Mouse (Mus musculus): ENCODE measurements around the gene Gm45062. TPM values are rescaled to one million over a fixed set of nuclear protein-coding genes. Genes with fewer than 3 reads are reported as not detected.
A peak's percentile ranks its signal among the peaks of the same experiment; 100 is the strongest.

The Gm45062 gene
- polyA plus RNA-seq, 1 experiment from 2014 or later = 12.1 TPM

DNA sequence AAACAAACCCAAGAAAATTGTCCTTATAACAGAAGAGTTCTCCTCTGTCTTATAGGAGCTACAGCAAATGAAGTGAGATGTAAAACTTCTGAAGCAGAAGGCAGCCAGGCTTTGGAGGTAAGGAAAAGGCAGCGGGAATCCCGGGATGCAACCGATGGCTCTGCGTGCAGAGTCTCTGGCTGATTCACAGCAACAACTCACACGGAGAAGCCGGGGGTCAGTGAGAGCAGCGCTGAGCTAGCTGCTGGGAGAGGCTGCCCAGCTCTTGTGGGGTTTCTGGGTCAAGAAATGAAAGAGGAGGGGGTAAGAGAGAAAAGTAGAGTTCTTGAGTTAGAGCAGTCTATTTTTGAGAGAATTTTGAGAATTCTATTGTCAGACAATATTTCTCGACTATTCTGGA lies 114.6 kb downstream of the Gm45062 start:
- WGBS = 27% methylated on average over 8 of the region's 8 CpGs
- H3K27me3 ChIP-seq (ENCODE audit: control insufficient read depth, insufficient read depth, low read depth, low read length) = no peaks in the 10 kb centered on the region
- no peak overlapping the region for H3K27ac ChIP-seq (ENCODE audit: low read length)
- no peaks in the 10 kb centered on the region for H3K36me3 ChIP-seq (ENCODE audit: control insufficient read depth, insufficient read depth, low read length)
- ATAC-seq (ENCODE audit: low read depth) = no peak
- H3K9ac ChIP-seq (ENCODE audit: low read length) = no peak overlapping the region
- peaks cover 3% of the 10 kb centered on the region; the same call in 1 of the 2 replicates for H3K4me1 ChIP-seq (replicated peaks; ENCODE audit: control insufficient read depth, insufficient read depth, low read length)
- H3K4me3 ChIP-seq (ENCODE audit: low read length) = no peak overlapping the region
- no peak overlapping the region for H3K4me2 ChIP-seq (ENCODE audit: low read depth, low read length)
- H3K9me3 ChIP-seq (ENCODE audit: control insufficient read depth, low read length) = no peaks in the 10 kb centered on the region

DNA sequence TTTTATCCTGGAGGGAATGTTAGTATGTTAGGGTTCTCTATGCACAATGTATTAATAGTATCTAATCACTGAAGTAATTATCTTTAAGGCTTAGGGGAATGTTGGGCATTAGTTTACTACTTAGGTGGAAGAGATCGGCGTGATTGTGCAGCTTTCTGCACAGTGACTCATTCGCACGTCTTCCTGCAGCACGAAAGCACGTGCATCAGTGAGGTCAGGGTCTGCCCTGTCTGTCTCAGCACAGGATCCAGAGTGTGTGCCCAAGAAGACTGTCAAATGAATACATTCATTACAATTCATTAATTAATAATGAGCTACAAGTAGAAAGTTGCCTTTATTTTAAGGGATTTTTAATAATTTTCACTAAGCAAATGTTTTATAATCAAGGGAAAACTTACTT lies 115.0 kb downstream of the Gm45062 start:
- no peaks in the 10 kb centered on the region for H3K36me3 ChIP-seq (ENCODE audit: control insufficient read depth, insufficient read depth, low read length)
- H3K27me3 ChIP-seq (ENCODE audit: control insufficient read depth, insufficient read depth, low read depth, low read length) = no peaks in the 10 kb centered on the region
- no peak overlapping the region for H3K4me2 ChIP-seq (ENCODE audit: low read depth, low read length)
- no peak overlapping the region for H3K4me3 ChIP-seq (ENCODE audit: low read length)
- H3K4me1 ChIP-seq (replicated peaks; ENCODE audit: control insufficient read depth, insufficient read depth, low read length) = peaks cover 3% of the 10 kb centered on the region; the same call in 1 of the 2 replicates
- no peak overlapping the region for H3K27ac ChIP-seq (ENCODE audit: low read length)
- H3K9me3 ChIP-seq (ENCODE audit: control insufficient read depth, low read length) = no peaks in the 10 kb centered on the region
- H3K9ac ChIP-seq (ENCODE audit: low read length) = no peak overlapping the region
- WGBS = 71% methylated on average over 6 of the region's 6 CpGs
- ATAC-seq (ENCODE audit: low read depth) = no peak

DNA sequence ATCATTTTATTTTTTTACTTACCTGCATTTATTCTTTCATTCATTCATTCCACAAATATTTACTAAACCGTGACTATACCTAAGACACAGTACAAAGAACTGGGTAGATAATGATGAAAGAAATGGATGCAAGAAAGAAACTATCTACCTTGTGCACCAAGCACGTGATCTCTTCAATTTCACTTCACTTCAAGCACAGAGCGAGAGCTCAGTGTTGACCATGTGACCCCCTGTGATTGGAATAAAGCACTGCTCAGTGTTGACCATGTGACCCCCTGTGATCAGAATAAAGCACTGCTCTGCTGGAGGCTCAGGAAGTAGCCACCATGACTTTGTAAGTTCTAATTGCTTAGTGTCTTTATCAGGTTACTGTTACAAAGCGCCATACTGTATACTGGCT lies 115.5 kb downstream of the Gm45062 start:
- H3K36me3 ChIP-seq (ENCODE audit: control insufficient read depth, insufficient read depth, low read length) = no peaks in the 10 kb centered on the region
- H3K9me3 ChIP-seq (ENCODE audit: control insufficient read depth, low read length) = no peaks in the 10 kb centered on the region
- WGBS = 81% methylated on average over 4 of the region's 4 CpGs
- ATAC-seq (ENCODE audit: low read depth) = no peak
- H3K4me2 ChIP-seq (ENCODE audit: low read depth, low read length) = no peak overlapping the region
- no peaks in the 10 kb centered on the region for H3K27me3 ChIP-seq (ENCODE audit: control insufficient read depth, insufficient read depth, low read depth, low read length)
- peaks cover 3% of the 10 kb centered on the region; the same call in 1 of the 2 replicates for H3K4me1 ChIP-seq (replicated peaks; ENCODE audit: control insufficient read depth, insufficient read depth, low read length)
- no peak overlapping the region for H3K27ac ChIP-seq (ENCODE audit: low read length)
- no peak overlapping the region for H3K4me3 ChIP-seq (ENCODE audit: low read length)
- H3K9ac ChIP-seq (ENCODE audit: low read length) = no peak overlapping the region

DNA sequence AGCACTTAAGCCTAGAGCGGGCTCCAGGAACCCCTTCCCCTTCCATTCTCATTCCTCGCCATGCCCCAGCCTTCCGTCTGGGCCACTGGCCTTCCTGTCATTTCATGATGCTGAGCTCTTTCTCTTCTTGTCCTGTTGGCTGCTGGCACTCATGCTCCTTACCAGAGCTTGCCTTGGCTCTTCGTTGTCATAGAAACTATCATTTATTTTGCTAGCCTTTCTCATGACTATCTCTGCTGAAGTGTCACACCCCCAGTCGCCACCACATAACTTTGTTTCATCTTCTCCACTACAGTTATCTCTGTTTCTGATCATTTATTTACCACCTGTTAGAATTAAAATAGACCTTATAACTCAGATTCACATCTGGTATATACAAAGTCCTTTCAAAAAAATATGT lies 117.1 kb downstream of the Gm45062 start:
- H3K4me3 ChIP-seq (ENCODE audit: low read length) = no peak overlapping the region
- H3K9ac ChIP-seq (ENCODE audit: low read length) = no peak overlapping the region
- H3K27me3 ChIP-seq (ENCODE audit: control insufficient read depth, insufficient read depth, low read depth, low read length) = no peaks in the 10 kb centered on the region
- H3K27ac ChIP-seq (ENCODE audit: low read length) = no peak overlapping the region
- no peaks in the 10 kb centered on the region for H3K36me3 ChIP-seq (ENCODE audit: control insufficient read depth, insufficient read depth, low read length)
- H3K9me3 ChIP-seq (ENCODE audit: control insufficient read depth, low read length) = no peaks in the 10 kb centered on the region
- H3K4me1 ChIP-seq (replicated peaks; ENCODE audit: control insufficient read depth, insufficient read depth, low read length) = no peaks in the 10 kb centered on the region
- 91% methylated on average over 5 of the region's 5 CpGs for WGBS
- H3K4me2 ChIP-seq (ENCODE audit: low read depth, low read length) = no peak overlapping the region
- ATAC-seq (ENCODE audit: low read depth) = no peak

DNA sequence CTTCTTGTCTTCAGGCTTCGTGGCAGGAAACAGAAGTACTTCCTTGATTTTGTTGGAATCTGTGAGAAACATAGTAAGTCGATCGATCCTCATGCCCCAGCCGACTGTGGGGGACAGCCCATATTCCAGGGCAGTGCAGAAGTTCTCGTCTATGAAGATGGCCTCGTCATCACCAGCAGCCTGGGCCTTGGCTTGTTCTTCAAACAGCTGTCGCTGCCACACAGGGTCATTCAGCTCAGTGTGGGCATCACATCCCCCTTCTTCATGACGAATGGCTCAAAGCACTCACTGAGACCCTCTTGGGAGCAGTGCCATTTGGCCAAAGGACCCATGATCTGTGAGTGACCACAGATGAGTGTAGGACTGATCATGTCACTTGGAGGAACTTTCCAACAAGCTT lies 118.4 kb downstream of the Gm45062 start:
- no peaks in the 10 kb centered on the region for H3K36me3 ChIP-seq (ENCODE audit: control insufficient read depth, insufficient read depth, low read length)
- WGBS = 80% methylated on average over 8 of the region's 8 CpGs
- no peaks in the 10 kb centered on the region for H3K9me3 ChIP-seq (ENCODE audit: control insufficient read depth, low read length)
- H3K27ac ChIP-seq (ENCODE audit: low read length) = no peak overlapping the region
- no peaks in the 10 kb centered on the region for H3K27me3 ChIP-seq (ENCODE audit: control insufficient read depth, insufficient read depth, low read depth, low read length)
- H3K4me2 ChIP-seq (ENCODE audit: low read depth, low read length) = no peak overlapping the region
- H3K4me3 ChIP-seq (ENCODE audit: low read length) = no peak overlapping the region
- no peak overlapping the region for H3K9ac ChIP-seq (ENCODE audit: low read length)
- H3K4me1 ChIP-seq (replicated peaks; ENCODE audit: control insufficient read depth, insufficient read depth, low read length) = no peaks in the 10 kb centered on the region
- no peak for ATAC-seq (ENCODE audit: low read depth)

DNA sequence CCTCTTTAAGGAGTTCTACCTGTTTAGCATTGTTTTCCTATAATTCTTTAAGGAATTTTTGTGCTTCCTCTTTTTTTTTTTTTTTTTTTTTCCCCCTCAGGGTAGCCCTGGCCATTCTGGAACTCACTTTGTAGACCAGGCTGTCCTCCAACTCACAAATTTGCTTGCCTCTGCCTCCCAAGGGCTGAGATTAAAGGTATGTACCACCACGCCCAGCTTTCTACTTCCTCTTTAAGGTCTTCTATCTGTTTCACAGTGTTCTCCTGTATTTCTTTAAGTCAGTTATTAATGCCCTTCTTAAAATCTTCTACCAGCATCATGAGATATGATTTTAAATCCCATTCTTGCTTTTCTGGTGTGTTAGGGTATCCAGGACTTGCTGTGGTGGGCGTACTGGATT lies 130.1 kb downstream of the Gm45062 start:
- Histone ChIP-seq H3K4me1 (replicated peaks; ENCODE audit: control insufficient read depth, insufficient read depth, low read length) (no peaks in the 10 kb centered on the region; the same call in 1 of the 2 replicates), H3K4me2 (ENCODE audit: low read depth, low read length) (no peak overlapping the region), H3K27ac (ENCODE audit: low read length) (no peak overlapping the region), H3K27me3 (ENCODE audit: control insufficient read depth, insufficient read depth, low read depth, low read length) (no peaks in the 10 kb centered on the region), H3K9me3 (ENCODE audit: control insufficient read depth, low read length) (no peaks in the 10 kb centered on the region), H3K4me3 (ENCODE audit: low read length) (no peak overlapping the region), H3K9ac (ENCODE audit: low read length) (no peak overlapping the region), H3K36me3 (ENCODE audit: control insufficient read depth, insufficient read depth, low read length) (no peaks in the 10 kb centered on the region)
- no peak for ATAC-seq (ENCODE audit: low read depth)
- WGBS = 93% methylated on average over 2 of the region's 2 CpGs

DNA sequence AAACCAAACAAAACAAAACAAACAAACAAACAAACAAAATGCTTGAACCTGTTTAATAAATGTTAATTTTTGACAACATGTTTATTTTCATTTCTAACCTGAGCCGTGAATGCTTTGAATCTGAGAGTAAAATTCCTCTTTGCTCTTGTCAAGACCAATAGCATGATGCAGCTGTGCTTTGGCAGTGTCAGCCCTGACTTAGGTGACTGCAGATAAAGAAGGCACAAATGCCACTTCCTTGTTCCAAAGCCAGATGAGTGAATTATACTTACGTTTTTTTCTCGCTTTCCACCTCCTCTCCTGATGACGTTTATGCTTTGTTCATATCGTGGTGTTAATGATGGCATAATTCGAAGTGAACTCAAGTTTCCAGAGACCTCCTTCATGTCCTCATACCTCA lies 131.0 kb downstream of the Gm45062 start:
- H3K27ac ChIP-seq (ENCODE audit: low read length) = no peak overlapping the region
- H3K27me3 ChIP-seq (ENCODE audit: control insufficient read depth, insufficient read depth, low read depth, low read length) = no peaks in the 10 kb centered on the region
- no peaks in the 10 kb centered on the region; the same call in 1 of the 2 replicates for H3K4me1 ChIP-seq (replicated peaks; ENCODE audit: control insufficient read depth, insufficient read depth, low read length)
- no peak overlapping the region for H3K4me3 ChIP-seq (ENCODE audit: low read length)
- ATAC-seq (ENCODE audit: low read depth) = no peak
- H3K36me3 ChIP-seq (ENCODE audit: control insufficient read depth, insufficient read depth, low read length) = no peaks in the 10 kb centered on the region
- WGBS = 75% methylated on average over 6 of the region's 6 CpGs
- no peak overlapping the region for H3K9ac ChIP-seq (ENCODE audit: low read length)
- no peak overlapping the region for H3K4me2 ChIP-seq (ENCODE audit: low read depth, low read length)
- no peaks in the 10 kb centered on the region for H3K9me3 ChIP-seq (ENCODE audit: control insufficient read depth, low read length)

DNA sequence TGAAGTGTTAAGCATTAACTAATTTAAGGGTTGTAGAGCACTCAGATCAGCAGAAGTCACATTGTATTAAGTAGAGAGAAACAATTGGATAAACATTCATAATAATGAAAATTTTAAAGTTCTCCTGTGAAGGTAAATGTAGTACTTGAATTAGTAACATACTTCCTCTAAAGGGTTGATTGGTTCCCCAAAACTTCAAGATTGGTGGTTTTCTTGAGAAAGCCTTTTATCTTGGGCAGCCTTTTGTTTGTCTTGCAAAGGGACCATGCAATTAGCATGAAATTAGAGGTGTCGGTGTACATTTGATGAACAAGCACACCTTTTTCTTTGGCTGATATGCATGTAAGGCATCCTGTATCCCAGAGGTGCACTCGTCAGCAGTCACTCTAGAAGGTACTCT lies 131.7 kb downstream of the Gm45062 start:
- no peak overlapping the region for H3K4me2 ChIP-seq (ENCODE audit: low read depth, low read length)
- H3K27me3 ChIP-seq (ENCODE audit: control insufficient read depth, insufficient read depth, low read depth, low read length) = no peaks in the 10 kb centered on the region
- H3K27ac ChIP-seq (ENCODE audit: low read length) = no peak overlapping the region
- H3K9me3 ChIP-seq (ENCODE audit: control insufficient read depth, low read length) = no peaks in the 10 kb centered on the region
- H3K4me3 ChIP-seq (ENCODE audit: low read length) = no peak overlapping the region
- no peaks in the 10 kb centered on the region; the same call in 1 of the 2 replicates for H3K4me1 ChIP-seq (replicated peaks; ENCODE audit: control insufficient read depth, insufficient read depth, low read length)
- 89% methylated on average over 2 of the region's 2 CpGs for WGBS
- no peak overlapping the region for H3K9ac ChIP-seq (ENCODE audit: low read length)
- no peaks in the 10 kb centered on the region for H3K36me3 ChIP-seq (ENCODE audit: control insufficient read depth, insufficient read depth, low read length)
- ATAC-seq (ENCODE audit: low read depth) = no peak

DNA sequence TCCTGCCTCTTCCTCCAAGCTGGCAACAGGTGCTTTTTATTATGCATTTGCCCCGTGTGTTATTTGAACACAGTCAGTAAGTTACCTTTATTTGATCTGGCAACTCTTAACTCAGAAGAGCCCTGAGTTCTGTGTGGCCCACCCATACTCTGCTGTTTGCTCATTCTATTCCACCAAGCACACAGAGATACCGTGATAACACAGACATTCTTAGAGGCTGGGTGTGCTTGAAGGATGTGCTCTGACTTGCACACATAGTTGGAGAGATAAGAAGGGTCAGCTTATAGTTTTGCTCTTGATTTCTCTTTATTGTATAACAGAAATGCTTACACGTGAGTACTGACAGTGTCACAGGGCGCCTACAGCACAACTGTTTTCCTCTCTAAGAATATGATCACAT lies 133.8 kb downstream of the Gm45062 start:
- no peak overlapping the region for H3K4me3 ChIP-seq (ENCODE audit: low read length)
- H3K9me3 ChIP-seq (ENCODE audit: control insufficient read depth, low read length) = no peaks in the 10 kb centered on the region
- no peaks in the 10 kb centered on the region; the same call in 1 of the 2 replicates for H3K4me1 ChIP-seq (replicated peaks; ENCODE audit: control insufficient read depth, insufficient read depth, low read length)
- H3K27me3 ChIP-seq (ENCODE audit: control insufficient read depth, insufficient read depth, low read depth, low read length) = no peaks in the 10 kb centered on the region
- H3K36me3 ChIP-seq (ENCODE audit: control insufficient read depth, insufficient read depth, low read length) = no peaks in the 10 kb centered on the region
- H3K27ac ChIP-seq (ENCODE audit: low read length) = peak overlapping the region; percentile 26
- no peak overlapping the region for H3K9ac ChIP-seq (ENCODE audit: low read length)
- peak overlapping the region; percentile 4; the same call in 1 of the 2 replicates for H3K4me2 ChIP-seq (ENCODE audit: low read depth, low read length)
- ATAC-seq (ENCODE audit: low read depth) = peak; percentile 74
- 27% methylated on average over 4 of the region's 4 CpGs for WGBS

DNA sequence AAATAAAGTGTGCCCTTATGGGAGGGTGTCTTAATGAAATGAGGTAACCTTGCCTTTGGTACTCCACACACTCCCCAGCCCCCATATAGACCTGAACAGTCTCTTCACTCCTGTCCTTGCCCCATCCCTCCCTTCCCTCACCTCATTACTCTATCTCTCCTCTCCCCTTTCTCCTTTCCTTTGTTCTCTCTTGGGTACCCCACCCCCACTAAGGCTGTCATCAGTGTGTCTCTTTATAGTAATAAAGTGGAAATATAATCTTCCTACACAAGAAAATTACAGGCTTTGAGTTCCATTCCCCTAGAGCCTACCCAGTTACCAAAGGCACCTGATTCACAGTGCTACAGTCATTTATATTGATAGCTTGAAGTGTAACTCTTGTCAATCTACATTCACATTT lies 134.8 kb downstream of the Gm45062 start:
- no peak overlapping the region for H3K9ac ChIP-seq (ENCODE audit: low read length)
- no peak for ATAC-seq (ENCODE audit: low read depth)
- H3K4me2 ChIP-seq (ENCODE audit: low read depth, low read length) = no peak overlapping the region
- H3K4me3 ChIP-seq (ENCODE audit: low read length) = no peak overlapping the region
- H3K27ac ChIP-seq (ENCODE audit: low read length) = no peak overlapping the region
- no peaks in the 10 kb centered on the region for H3K9me3 ChIP-seq (ENCODE audit: control insufficient read depth, low read length)
- no peaks in the 10 kb centered on the region for H3K36me3 ChIP-seq (ENCODE audit: control insufficient read depth, insufficient read depth, low read length)
- no peaks in the 10 kb centered on the region for H3K27me3 ChIP-seq (ENCODE audit: control insufficient read depth, insufficient read depth, low read depth, low read length)
- H3K4me1 ChIP-seq (replicated peaks; ENCODE audit: control insufficient read depth, insufficient read depth, low read length) = no peaks in the 10 kb centered on the region; the same call in 1 of the 2 replicates
